16 mouse cellular contexts compared by ENCODE assay signal in genomic region chr4:133247806-133248449, GRCm38 (mm10). TPM values are rescaled to one million over a fixed set of nuclear protein-coding genes. Genes with fewer than 3 reads are reported as not detected.
DNase-seq lines count a peak whose midpoint lies in the region; ATAC-seq and TF ChIP-seq lines count a peak whose summit lies in the region.
"Had no signal": no experiment of that assay in that cellular context is flagged by ENCODE, and none has a peak within 500 bp of the region (broad histone marks: within the 10 kb centered on the region; RNA-seq: fewer than 3 reads in every experiment).

No protein-coding gene starts in this region.

- H3K9ac ChIP-seq in midbrain, embryonic 13.5 days (replicated peaks), result no peak overlapping the region
- H3K9ac ChIP-seq: neural tube, embryonic 13.5 days had no signal

- peak overlapping the region; percentile 66 for H3K4me3 ChIP-seq in G1E (ENCODE audit: low read depth, low read length)
- H3K4me3 ChIP-seq in midbrain, embryonic 13.5 days (replicated peaks), result no peak overlapping the region
- H3K4me3 ChIP-seq: forebrain, embryonic 10.5 days; hindbrain, embryonic 10.5 days; limb, embryonic 10.5 days; neural tube, embryonic 13.5 days had no signal

- no peak overlapping the region for H3K27ac ChIP-seq in midbrain, embryonic 13.5 days
- H3K27ac ChIP-seq: forebrain, embryonic 10.5 days; heart, embryonic 13.5 days; hindbrain, embryonic 10.5 days; limb, embryonic 10.5 days; neural tube, embryonic 13.5 days had no signal

- 79% methylated on average over 13 of the region's 13 CpGs for WGBS in midbrain, embryonic 13.5 days

- ATAC-seq in G1E (ENCODE audit: extremely low read depth, insufficient number of reproducible peaks, low FRiP score, poor library complexity, severe bottlenecking), result peak; percentile 95
- ATAC-seq in erythroid progenitor cell, adult 5-6 weeks (replicated peaks; ENCODE audit: low FRiP score, poor library complexity, severe bottlenecking), result peak; percentile 79
- peak; percentile 49 for ATAC-seq in megakaryocyte, adult 5-6 weeks (ENCODE audit: poor library complexity, severe bottlenecking)
- no peak for ATAC-seq in midbrain, embryonic 13.5 days

- TF ChIP-seq CTCF in G1E (IDR thresholded peaks at IDR 0.05; ENCODE audit: low read depth, low read length), result no peak

- no peaks in the 10 kb centered on the region for H3K27me3 ChIP-seq in G1E (ENCODE audit: insufficient read depth, low read length)
- H3K27me3 ChIP-seq in midbrain, embryonic 13.5 days, result peaks cover 97% of the 10 kb centered on the region

- H3K36me3 ChIP-seq in G1E (replicated peaks), result peaks cover 92% of the 10 kb centered on the region
- H3K36me3 ChIP-seq in midbrain, embryonic 13.5 days, result no peaks in the 10 kb centered on the region
- H3K36me3 ChIP-seq: forebrain, embryonic 10.5 days; heart, embryonic 13.5 days; hindbrain, embryonic 10.5 days; limb, embryonic 10.5 days; neural tube, embryonic 13.5 days had no signal

- peak; percentile 52 for DNase-seq in 416B (ENCODE audit: low read depth)
- DNase-seq in G1E (ENCODE audit: low spot score), result peak; percentile 89
- no peak for DNase-seq in ovary, postnatal 36 days (ENCODE audit: low spot score)
- DNase-seq in left cerebral cortex, postnatal 25 days (ENCODE audit: low spot score in 2 of 2), result no peak
- DNase-seq: cerebellum, adult 9-10 months; retina, postnatal 1 day; thymus, postnatal 36 days had no signal

- no peak overlapping the region for H3K4me2 ChIP-seq in midbrain, embryonic 13.5 days (replicated peaks)
- H3K4me2 ChIP-seq: neural tube, embryonic 13.5 days had no signal

- intact Hi-C loops in left cerebral cortex, postnatal 25 days (cut with DNase I), result no loop called here

- H3K4me1 ChIP-seq in G1E (ENCODE audit: insufficient read depth, low read depth, low read length), result peaks cover 83% of the 10 kb centered on the region
- H3K4me1 ChIP-seq in midbrain, embryonic 13.5 days (replicated peaks), result peaks cover 15% of the 10 kb centered on the region

- H3K9me3 ChIP-seq in G1E (replicated peaks), result no peaks in the 10 kb centered on the region
- no peaks in the 10 kb centered on the region for H3K9me3 ChIP-seq in midbrain, embryonic 13.5 days
- H3K9me3 ChIP-seq: forebrain, embryonic 10.5 days; heart, embryonic 13.5 days; hindbrain, embryonic 10.5 days; limb, embryonic 10.5 days; neural tube, embryonic 13.5 days had no signal

RNA-seq across cellular contexts. Expression of gene Map3k6, which starts 7.3 kb away (rescaled TPM):
- 20.9 and 28.4 TPM in 2 replicates for total RNA-seq in G1E (2014; fragmentation: Nextera tagmentation)
- 27.6 and 29.2 TPM in 2 replicates for total RNA-seq in G1E (2017)
- 85.3 and 87.2 TPM in 2 replicates for polyA plus RNA-seq in G1E (2012)
- 4.2 TPM in 1 of 2 replicates, not detected in the other for total RNA-seq in erythroid progenitor cell, adult 5-6 weeks (2015; ENCODE audit: low replicate concordance)
- total RNA-seq in erythroid progenitor cell, adult 5-6 weeks (2017; ENCODE audit: low replicate concordance), result 8.1 TPM in 1 of 2 replicates, not detected in the other
- total RNA-seq in megakaryocyte, adult 5-6 weeks (2015), result 10.2 and 11.7 TPM in 2 replicates
- total RNA-seq in megakaryocyte, adult 5-6 weeks (2017), result 9.1 and 13.4 TPM in 2 replicates
- total RNA-seq in left cerebral cortex, postnatal 25 days (2021), result 1 to 10 TPM; 4.7 to 5.3 TPM
- 0.79 and 2.3 TPM in 2 replicates for polyA plus RNA-seq in midbrain, embryonic 13.5 days (2015; fragmentation: Nextera tagmentation; extraction: Ambion mirVana)

RNA-seq across cellular contexts. Expression of gene Sytl1, which starts 15.0 kb away (rescaled TPM):
- total RNA-seq in G1E (2014; fragmentation: Nextera tagmentation) (1.2 and 2.5 TPM in 2 replicates), G1E (2017) (0.05 and 0.35 TPM in 2 replicates)
- polyA plus RNA-seq in G1E (2012), result 1.4 and 1.7 TPM in 2 replicates
- 0.84 TPM in 1 of 2 replicates, not detected in the other for total RNA-seq in erythroid progenitor cell, adult 5-6 weeks (2015; ENCODE audit: low replicate concordance)
- total RNA-seq in erythroid progenitor cell, adult 5-6 weeks (2017; ENCODE audit: low replicate concordance), result 1.8 TPM in 1 of 2 replicates, not detected in the other
- 1.9 and 2.5 TPM in 2 replicates for total RNA-seq in megakaryocyte, adult 5-6 weeks (2015)
- total RNA-seq in megakaryocyte, adult 5-6 weeks (2017), result 2.1 and 3.7 TPM in 2 replicates
- total RNA-seq in left cerebral cortex, postnatal 25 days (2021), result 1 to 10 TPM in 1 of 2 experiments, under 1 TPM in 1; 0.98 to 1.2 TPM
- 0.40 and 0.66 TPM in 2 replicates for polyA plus RNA-seq in midbrain, embryonic 13.5 days (2015; fragmentation: Nextera tagmentation; extraction: Ambion mirVana)

RNA-seq across cellular contexts. Expression of gene Tmem222, which starts 29.7 kb away (rescaled TPM):
- 33.5 and 34.3 TPM in 2 replicates for total RNA-seq in G1E (2014; fragmentation: Nextera tagmentation)
- 25.2 and 30.3 TPM in 2 replicates for total RNA-seq in G1E (2017)
- polyA plus RNA-seq in G1E (2012), result 30.3 and 30.8 TPM in 2 replicates
- total RNA-seq in erythroid progenitor cell, adult 5-6 weeks (2015; ENCODE audit: low replicate concordance), result 5.0 and 10.1 TPM in 2 replicates
- total RNA-seq in erythroid progenitor cell, adult 5-6 weeks (2017; ENCODE audit: low replicate concordance), result 9.8 and 11.3 TPM in 2 replicates
- total RNA-seq in megakaryocyte, adult 5-6 weeks (2015), result 34.2 and 38.5 TPM in 2 replicates
- total RNA-seq in megakaryocyte, adult 5-6 weeks (2017), result 13.3 and 15.0 TPM in 2 replicates
- 10 to 100 TPM; 87.4 to 92.5 TPM for total RNA-seq in left cerebral cortex, postnatal 25 days (2021)
- 103 TPM in 2 replicates for polyA plus RNA-seq in midbrain, embryonic 13.5 days (2015; fragmentation: Nextera tagmentation; extraction: Ambion mirVana)

RNA-seq across cellular contexts. Expression of gene Gpr3, which starts 35.6 kb away (rescaled TPM):
- total RNA-seq in G1E (2014; fragmentation: Nextera tagmentation) (0.58 TPM in 1 of 2 replicates, not detected in the other), G1E (2017) (0.06 and 0.16 TPM in 2 replicates)
- 0.02 and 0.10 TPM in 2 replicates for polyA plus RNA-seq in G1E (2012)
- not detected in 2 replicates for total RNA-seq in erythroid progenitor cell, adult 5-6 weeks (2015; ENCODE audit: low replicate concordance)
- total RNA-seq in erythroid progenitor cell, adult 5-6 weeks (2017; ENCODE audit: low replicate concordance), result not detected in 2 replicates
- 0.21 TPM in 1 of 2 replicates, not detected in the other for total RNA-seq in megakaryocyte, adult 5-6 weeks (2015)
- not detected in 2 replicates for total RNA-seq in megakaryocyte, adult 5-6 weeks (2017)
- total RNA-seq in left cerebral cortex, postnatal 25 days (2021), result 10 to 100 TPM; 10.1 to 13.0 TPM
- 0.22 and 0.67 TPM in 2 replicates for polyA plus RNA-seq in midbrain, embryonic 13.5 days (2015; fragmentation: Nextera tagmentation; extraction: Ambion mirVana)
- total RNA-seq: gastrocnemius, adult 18-20 months had no signal

RNA-seq across cellular contexts. Expression of gene Cd164l2, which starts 36.0 kb away (rescaled TPM):
- not detected in 2 replicates for total RNA-seq in G1E (2014; fragmentation: Nextera tagmentation)
- total RNA-seq in G1E (2017), result not detected in 2 replicates
- not detected in 2 replicates for polyA plus RNA-seq in G1E (2012)
- not detected in 2 replicates for total RNA-seq in erythroid progenitor cell, adult 5-6 weeks (2015; ENCODE audit: low replicate concordance)
- total RNA-seq in erythroid progenitor cell, adult 5-6 weeks (2017; ENCODE audit: low replicate concordance), result not detected in 2 replicates
- total RNA-seq in megakaryocyte, adult 5-6 weeks (2015), result not detected in 2 replicates
- not detected in 2 replicates for total RNA-seq in megakaryocyte, adult 5-6 weeks (2017)
- 1 to 10 TPM; 5.3 to 6.9 TPM for total RNA-seq in left cerebral cortex, postnatal 25 days (2021)
- 0.67 and 1.3 TPM in 2 replicates for polyA plus RNA-seq in midbrain, embryonic 13.5 days (2015; fragmentation: Nextera tagmentation; extraction: Ambion mirVana)
- total RNA-seq: gastrocnemius, adult 18-20 months had no signal

Comparison
In these comparisons a context has a peak if more than half of its experiments do, and no peak if none do; other contexts are left out.
1. DNase-seq: peak in 416B (single experiment) and G1E (single experiment); none in ovary, postnatal 36 days (single experiment) and left cerebral cortex, postnatal 25 days (0 of 2).